ENCODE assay signal across 11 mouse cellular contexts in the genomic region with DNA sequence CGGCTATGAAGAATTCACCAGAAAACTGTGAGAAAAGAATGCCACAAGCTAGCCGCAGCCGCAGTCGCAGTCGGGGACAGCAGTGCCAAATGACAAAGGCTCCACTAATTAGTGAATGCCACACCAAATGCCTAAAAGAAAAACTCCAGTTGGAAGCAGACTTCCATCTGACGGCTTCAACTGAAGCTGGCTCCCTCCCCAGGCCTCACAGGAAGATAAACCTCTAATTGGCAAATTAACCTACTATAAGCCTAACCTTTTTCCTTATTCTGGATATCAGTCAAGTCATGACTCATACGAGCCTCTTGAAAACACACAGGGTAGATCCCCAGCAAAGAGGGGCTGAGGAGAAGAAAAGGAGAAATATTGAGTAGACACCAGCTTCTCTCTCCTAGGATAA. TPM values are rescaled to one million over a fixed set of nuclear protein-coding genes. Genes with fewer than 3 reads are reported as not detected.
DNase-seq lines count a peak whose midpoint lies in the region; ATAC-seq and TF ChIP-seq lines count a peak whose summit lies in the region.
"Had no signal": no experiment of that assay in that cellular context is flagged by ENCODE, and none has a peak within 500 bp of the region (broad histone marks: within the 10 kb centered on the region; RNA-seq: fewer than 3 reads in every experiment).

No protein-coding gene starts in this region.

- no peak overlapping the region for H3K4me2 ChIP-seq in lung, postnatal 0 days (replicated peaks; ENCODE audit: low read depth, low read length)
- no peak overlapping the region for H3K4me2 ChIP-seq in heart, embryonic 11.5 days

- no peak overlapping the region for H3K9ac ChIP-seq in lung, postnatal 0 days (replicated peaks; ENCODE audit: low read depth)
- no peak overlapping the region for H3K9ac ChIP-seq in heart, embryonic 11.5 days (ENCODE audit: low read depth, low read length)

- H3K4me3 ChIP-seq in lung, postnatal 0 days (ENCODE audit: low read depth, low read length), result no peak overlapping the region
- H3K4me3 ChIP-seq in heart, embryonic 11.5 days (ENCODE audit: low read depth, low read length), result no peak overlapping the region

- H3K4me1 ChIP-seq in lung, postnatal 0 days (ENCODE audit: insufficient read depth, low read depth, low read length), result no peaks in the 10 kb centered on the region
- peaks cover 6% of the 10 kb centered on the region; the same call in 1 of the 2 replicates for H3K4me1 ChIP-seq in heart, embryonic 11.5 days (ENCODE audit: control insufficient read depth, insufficient read depth, low read length)

- no peak for TF ChIP-seq EP300 in lung, postnatal 0 days (IDR thresholded peaks at IDR 0.05)

- H3K27ac ChIP-seq in lung, postnatal 0 days (ENCODE audit: low read length), result 0 out of 2 replicates have a peak overlapping the region, but pooled peaks have one; percentile 14
- H3K27ac ChIP-seq in heart, embryonic 11.5 days (ENCODE audit: low read depth, low read length), result peak overlapping the region; percentile 17; the same call in 1 of the 2 replicates

- whole genome bisulfite sequencing in lung, postnatal 0 days, result 64% methylated on average over 7 of the region's 7 CpGs
- 53% methylated on average over 7 of the region's 7 CpGs for WGBS in heart, embryonic 11.5 days (ENCODE audit: insufficient replicate concordance)

- no peaks in the 10 kb centered on the region for H3K36me3 ChIP-seq in lung, postnatal 0 days (ENCODE audit: insufficient read depth, low read length)
- no peaks in the 10 kb centered on the region for H3K36me3 ChIP-seq in heart, embryonic 11.5 days (ENCODE audit: control insufficient read depth, insufficient read depth, low read length)

- no peak for ATAC-seq in lung, postnatal 0 days
- no peak for ATAC-seq in heart, embryonic 11.5 days (replicated peaks; ENCODE audit: insufficient number of reproducible peaks, low FRiP score, low TSS enrichment)
- no peak for ATAC-seq in erythroblast, adult 5-6 weeks (replicated peaks; ENCODE audit: low FRiP score, poor library complexity, severe bottlenecking)
- ATAC-seq: CD4-positive, CD25-positive, alpha-beta regulatory T cell, adult 4 months had no signal

- peak; percentile 9 to 19 for DNase-seq in cerebellum, postnatal 36 days
- no peak for DNase-seq in cerebellum, adult 9-10 months
- peak; percentile 27 for DNase-seq in lung, postnatal 0 days (ENCODE audit: low spot score)
- DNase-seq in lung, postnatal 14 days, result no peak
- DNase-seq in retina, postnatal 1 day, result peak; percentile 71
- no peak for DNase-seq in spleen, adult 12 weeks (ENCODE audit: low spot score)
- DNase-seq: adrenal gland, postnatal 10 days; kidney, postnatal 4 days had no signal

- no peak for TF ChIP-seq CTCF in lung, postnatal 0 days (IDR thresholded peaks at IDR 0.05)

- H3K27me3 ChIP-seq in lung, postnatal 0 days (replicated peaks; ENCODE audit: insufficient read depth, low read length), result no peaks in the 10 kb centered on the region
- no peaks in the 10 kb centered on the region for H3K27me3 ChIP-seq in heart, embryonic 11.5 days (ENCODE audit: control insufficient read depth, insufficient read depth, low read length)

- no peaks in the 10 kb centered on the region for H3K9me3 ChIP-seq in lung, postnatal 0 days (ENCODE audit: low read length)
- H3K9me3 ChIP-seq in heart, embryonic 11.5 days (replicated peaks; ENCODE audit: control insufficient read depth, low read length), result no peaks in the 10 kb centered on the region

RNA-seq across cellular contexts. Expression of gene Lpar1, which starts 44.9 kb away (rescaled TPM):
- polyA plus RNA-seq in lung, postnatal 0 days (2015; fragmentation: Nextera tagmentation; extraction: Ambion mirVana), result 29.5 and 31.8 TPM in 2 replicates
- polyA plus RNA-seq in heart, embryonic 11.5 days (2014; fragmentation: Nextera tagmentation; extraction: Ambion mirVana), result 20.5 and 21.7 TPM in 2 replicates
- 0.58 TPM in 1 of 2 replicates, not detected in the other for total RNA-seq in erythroblast, adult 5-6 weeks (2015; ENCODE audit: low replicate concordance)
- 0.17 TPM in 1 of 2 replicates, not detected in the other for total RNA-seq in erythroblast, adult 5-6 weeks (2017; ENCODE audit: low replicate concordance)
- polyA plus RNA-seq: CD4-positive, CD25-positive, alpha-beta regulatory T cell, adult 4 months had no signal

Comparison
In these comparisons a context has a peak if more than half of its experiments do, and no peak if none do; other contexts are left out.
1. DNase-seq: peak in cerebellum, postnatal 36 days (2 of 2), lung, postnatal 0 days (single experiment) and retina, postnatal 1 day (single experiment); none in cerebellum, adult 9-10 months (single experiment), lung, postnatal 14 days (single experiment) and spleen, adult 12 weeks (single experiment).